Mouse (Mus musculus): ENCODE measurements around the gene Thbs4. TPM values are rescaled to one million over a fixed set of nuclear protein-coding genes. Genes with fewer than 3 reads are reported as not detected.

Gene Thbs4
- polyA plus RNA-seq, 1 experiment from 2014 or later = 2.2 TPM

DNA sequence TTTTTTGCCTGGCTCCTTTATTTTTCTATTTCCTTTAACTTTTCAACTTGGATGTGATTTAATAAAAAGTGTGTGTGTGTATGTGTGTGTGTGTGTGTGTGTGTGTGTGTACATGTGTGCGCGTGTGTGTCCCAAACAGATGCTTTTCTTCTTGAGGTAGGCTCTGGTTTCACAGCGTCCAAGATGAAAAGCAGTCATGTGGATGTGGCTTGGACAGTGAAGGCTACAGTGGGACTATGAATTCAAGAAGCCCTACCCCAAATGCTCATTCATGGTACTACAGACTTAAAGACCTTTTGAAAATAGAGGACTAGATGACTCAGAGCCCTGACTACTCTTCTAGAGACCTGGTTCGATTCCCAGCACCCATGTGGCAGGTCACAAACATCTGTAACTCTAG, 11.1 kb downstream of the Thbs4 start:
- WGBS = 91% methylated on average over 4 of the region's 4 CpGs
- no peak for DNase-seq (ENCODE audit: low spot score)
- Histone ChIP-seq H3K4me1 (replicated peaks) (peaks cover 11% of the 10 kb centered on the region), H3K9me3 (no peaks in the 10 kb centered on the region), H3K27me3 (ENCODE audit: insufficient read depth, poor library complexity, severe bottlenecking) (no peaks in the 10 kb centered on the region), H3K27ac (no peak overlapping the region), H3K4me3 (no peak overlapping the region), H3K36me3 (no peaks in the 10 kb centered on the region)

DNA sequence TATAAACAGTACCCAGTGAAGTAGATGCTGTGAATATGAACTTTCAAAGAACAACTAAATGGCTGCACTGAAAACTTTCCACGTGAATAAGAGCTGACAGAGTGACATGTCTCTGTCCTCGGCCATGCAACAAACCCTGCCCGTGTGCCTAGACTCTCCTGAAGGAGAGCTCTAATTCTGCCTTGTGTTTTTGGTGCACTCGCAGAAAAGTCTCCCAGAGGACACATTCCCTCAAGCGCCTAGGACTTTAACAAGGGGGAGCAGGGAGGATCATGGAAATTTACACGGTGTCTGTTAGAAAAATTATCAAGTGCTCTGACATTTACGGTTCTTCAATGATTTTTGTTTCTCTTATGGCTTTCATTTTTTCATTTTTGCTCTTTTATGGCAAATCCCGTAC, 13.7 kb downstream of the Thbs4 start:
- Histone ChIP-seq H3K4me1 (replicated peaks) (0 out of 2 replicates have a peak, but pooled peaks cover 4% of the 10 kb centered on the region), H3K27me3 (ENCODE audit: insufficient read depth, poor library complexity, severe bottlenecking) (no peaks in the 10 kb centered on the region), H3K27ac (no peak overlapping the region), H3K9me3 (no peaks in the 10 kb centered on the region), H3K4me3 (no peak overlapping the region), H3K36me3 (no peaks in the 10 kb centered on the region)
- 78% methylated on average over 8 of the region's 8 CpGs for WGBS
- no peak for DNase-seq (ENCODE audit: low spot score)

DNA sequence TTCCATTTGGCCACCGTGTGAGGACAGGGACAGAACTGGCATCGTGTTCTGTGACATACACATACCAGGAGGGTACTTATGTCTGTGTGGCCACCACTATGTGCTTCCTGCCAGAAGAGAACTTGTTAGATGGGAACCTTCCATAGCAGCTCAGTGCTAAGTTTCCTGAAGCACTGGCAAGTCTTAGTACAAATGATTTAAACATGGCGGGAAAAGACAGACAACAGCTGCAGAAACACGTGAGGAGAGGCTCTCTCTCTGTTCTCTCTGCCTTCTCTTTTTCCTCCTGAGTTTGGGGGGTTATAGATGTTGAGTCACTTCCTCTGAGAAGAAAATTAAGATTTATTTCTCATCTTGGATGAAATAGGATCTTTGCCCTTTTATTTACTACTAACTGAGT, 14.5 kb downstream of the Thbs4 start:
- H3K36me3 ChIP-seq = no peaks in the 10 kb centered on the region
- 88% methylated on average over 4 of the region's 4 CpGs for WGBS
- DNase-seq (ENCODE audit: low spot score) = no peak
- no peak overlapping the region for H3K27ac ChIP-seq
- H3K9me3 ChIP-seq = no peaks in the 10 kb centered on the region
- H3K4me1 ChIP-seq (replicated peaks) = 0 out of 2 replicates have a peak, but pooled peaks cover 4% of the 10 kb centered on the region
- H3K27me3 ChIP-seq (ENCODE audit: insufficient read depth, poor library complexity, severe bottlenecking) = no peaks in the 10 kb centered on the region
- no peak overlapping the region for H3K4me3 ChIP-seq

DNA sequence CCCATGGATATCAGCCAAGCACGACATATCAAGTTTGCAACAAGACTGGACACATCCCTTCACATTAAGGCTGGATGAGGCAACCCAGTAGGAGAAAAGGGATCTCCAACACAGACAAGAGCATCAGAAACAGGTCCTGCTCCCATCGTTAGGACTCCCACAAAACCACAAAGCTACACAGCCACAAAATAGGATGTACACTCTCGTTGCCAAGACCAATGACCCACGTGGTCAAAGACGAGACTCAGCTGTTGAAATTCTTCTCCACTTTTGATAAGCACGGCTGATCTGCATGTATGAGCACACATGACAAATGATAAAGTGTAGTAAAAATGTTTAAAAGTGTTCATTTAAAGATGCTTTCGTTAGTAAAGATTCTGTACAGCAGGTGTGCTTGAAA, 16.0 kb downstream of the Thbs4 start:
- WGBS = 89% methylated on average over 7 of the region's 7 CpGs
- no peaks in the 10 kb centered on the region for H3K27me3 ChIP-seq (ENCODE audit: insufficient read depth, poor library complexity, severe bottlenecking)
- DNase-seq (ENCODE audit: low spot score) = no peak
- no peak overlapping the region for H3K4me3 ChIP-seq
- 0 out of 2 replicates have a peak, but pooled peaks cover 4% of the 10 kb centered on the region for H3K4me1 ChIP-seq (replicated peaks)
- H3K36me3 ChIP-seq = no peaks in the 10 kb centered on the region
- H3K27ac ChIP-seq = no peak overlapping the region
- no peaks in the 10 kb centered on the region for H3K9me3 ChIP-seq

DNA sequence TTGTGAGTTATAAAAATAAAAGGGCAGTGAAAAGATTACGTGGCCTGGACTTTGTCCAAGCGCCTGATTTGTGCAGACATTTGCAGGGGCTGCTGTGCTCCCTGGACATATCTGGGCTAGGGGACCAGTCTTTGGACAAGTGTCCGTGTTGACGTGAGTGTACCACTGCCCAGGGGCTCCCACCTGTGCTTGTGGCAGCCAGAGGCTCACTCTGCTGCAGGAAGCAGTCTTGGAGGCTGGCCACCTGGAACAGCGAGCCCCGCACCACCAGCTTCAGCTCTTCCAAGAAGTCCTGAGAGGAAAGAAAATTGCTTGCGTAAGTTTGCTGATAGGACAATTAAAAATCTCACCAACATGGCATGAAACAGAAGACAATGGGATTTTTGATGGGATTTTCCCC, 18.7 kb downstream of the Thbs4 start:
- DNase-seq (ENCODE audit: low spot score) = no peak
- WGBS = 87% methylated on average over 7 of the region's 7 CpGs
- no peaks in the 10 kb centered on the region for H3K36me3 ChIP-seq
- no peaks in the 10 kb centered on the region for H3K4me1 ChIP-seq (replicated peaks)
- no peak overlapping the region for H3K27ac ChIP-seq
- H3K9me3 ChIP-seq = no peaks in the 10 kb centered on the region
- H3K4me3 ChIP-seq = no peak overlapping the region
- no peaks in the 10 kb centered on the region for H3K27me3 ChIP-seq (ENCODE audit: insufficient read depth, poor library complexity, severe bottlenecking)

DNA sequence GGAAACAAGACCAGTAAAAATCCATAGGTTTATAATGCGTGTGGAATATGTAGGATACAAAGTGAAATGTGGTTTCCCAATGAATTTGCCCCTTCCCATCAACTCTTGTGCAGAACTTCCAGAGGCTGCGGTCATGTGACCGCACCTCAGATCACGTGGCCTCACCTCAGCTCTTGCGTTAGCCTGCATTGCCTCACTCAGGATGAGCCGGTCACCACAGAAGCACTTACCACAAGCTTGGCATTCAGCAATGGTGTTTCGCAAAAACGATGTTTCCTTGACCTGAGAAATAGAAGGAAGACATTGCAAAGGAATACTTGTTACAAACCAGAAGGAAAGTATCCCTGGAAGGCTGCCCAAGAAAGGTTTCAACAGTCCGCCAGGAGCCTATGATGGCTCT, 19.7 kb downstream of the Thbs4 start:
- Histone ChIP-seq H3K36me3 (no peaks in the 10 kb centered on the region), H3K9me3 (no peaks in the 10 kb centered on the region), H3K27me3 (ENCODE audit: insufficient read depth, poor library complexity, severe bottlenecking) (no peaks in the 10 kb centered on the region), H3K4me3 (no peak overlapping the region), H3K4me1 (replicated peaks) (no peaks in the 10 kb centered on the region), H3K27ac (no peak overlapping the region)
- no peak for DNase-seq (ENCODE audit: low spot score)
- WGBS = 94% methylated on average over 9 of the region's 9 CpGs

DNA sequence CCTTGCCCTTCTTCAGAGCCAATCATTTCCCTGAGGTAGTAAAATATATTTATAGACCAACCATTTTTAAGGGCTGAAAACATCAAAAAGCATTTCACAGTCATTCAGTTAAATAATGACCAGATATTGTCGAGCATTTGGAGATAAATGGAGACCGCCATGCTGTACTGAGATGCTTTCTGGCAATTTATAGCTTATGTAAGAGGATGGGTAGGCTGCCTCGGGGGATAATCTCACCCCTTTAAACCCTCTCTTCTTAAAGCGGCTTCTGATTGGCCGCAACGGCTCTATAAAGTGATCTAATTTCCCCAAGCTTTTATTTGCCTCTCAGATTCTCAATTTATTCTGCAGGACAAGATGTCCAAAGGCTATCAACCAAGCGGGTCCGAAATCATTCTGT, 22.1 kb downstream of the Thbs4 start:
- no peaks in the 10 kb centered on the region for H3K36me3 ChIP-seq
- 95% methylated on average over 8 of the region's 8 CpGs for WGBS
- DNase-seq (ENCODE audit: low spot score) = no peak

DNA sequence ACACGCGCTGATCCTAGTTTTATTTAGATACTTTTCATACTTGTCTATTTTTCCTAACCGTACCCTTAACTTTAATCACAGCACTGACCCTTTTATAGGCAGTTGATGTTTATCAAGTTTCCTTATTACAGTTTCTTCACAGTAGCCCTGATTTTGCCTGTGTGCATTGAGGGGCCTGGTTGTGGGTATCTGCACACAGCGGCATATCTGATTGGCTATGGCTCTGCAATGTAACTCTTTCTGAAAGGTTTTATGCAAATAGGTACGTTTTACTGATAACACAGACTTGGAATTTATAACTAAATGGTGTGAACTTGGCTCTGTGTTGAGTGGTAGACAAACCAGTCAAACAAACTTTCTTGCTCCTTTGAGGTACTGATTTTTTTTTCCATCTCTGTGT, 23.1 kb downstream of the Thbs4 start:
- WGBS = 87% methylated on average over 5 of the region's 5 CpGs
- Histone ChIP-seq H3K9me3 (no peaks in the 10 kb centered on the region), H3K4me3 (no peak overlapping the region), H3K27me3 (ENCODE audit: insufficient read depth, poor library complexity, severe bottlenecking) (no peaks in the 10 kb centered on the region), H3K4me1 (replicated peaks) (no peaks in the 10 kb centered on the region), H3K27ac (no peak overlapping the region), H3K36me3 (no peaks in the 10 kb centered on the region)
- DNase-seq (ENCODE audit: low spot score) = no peak

More for the DNA sequence above, 22.1 kb downstream of the Thbs4 start:
- H3K27me3 ChIP-seq (ENCODE audit: insufficient read depth, poor library complexity, severe bottlenecking) = no peaks in the 10 kb centered on the region
- H3K4me1 ChIP-seq (replicated peaks) = no peaks in the 10 kb centered on the region
- H3K9me3 ChIP-seq = no peaks in the 10 kb centered on the region
- H3K4me3 ChIP-seq = no peak overlapping the region
- no peak overlapping the region for H3K27ac ChIP-seq

DNA sequence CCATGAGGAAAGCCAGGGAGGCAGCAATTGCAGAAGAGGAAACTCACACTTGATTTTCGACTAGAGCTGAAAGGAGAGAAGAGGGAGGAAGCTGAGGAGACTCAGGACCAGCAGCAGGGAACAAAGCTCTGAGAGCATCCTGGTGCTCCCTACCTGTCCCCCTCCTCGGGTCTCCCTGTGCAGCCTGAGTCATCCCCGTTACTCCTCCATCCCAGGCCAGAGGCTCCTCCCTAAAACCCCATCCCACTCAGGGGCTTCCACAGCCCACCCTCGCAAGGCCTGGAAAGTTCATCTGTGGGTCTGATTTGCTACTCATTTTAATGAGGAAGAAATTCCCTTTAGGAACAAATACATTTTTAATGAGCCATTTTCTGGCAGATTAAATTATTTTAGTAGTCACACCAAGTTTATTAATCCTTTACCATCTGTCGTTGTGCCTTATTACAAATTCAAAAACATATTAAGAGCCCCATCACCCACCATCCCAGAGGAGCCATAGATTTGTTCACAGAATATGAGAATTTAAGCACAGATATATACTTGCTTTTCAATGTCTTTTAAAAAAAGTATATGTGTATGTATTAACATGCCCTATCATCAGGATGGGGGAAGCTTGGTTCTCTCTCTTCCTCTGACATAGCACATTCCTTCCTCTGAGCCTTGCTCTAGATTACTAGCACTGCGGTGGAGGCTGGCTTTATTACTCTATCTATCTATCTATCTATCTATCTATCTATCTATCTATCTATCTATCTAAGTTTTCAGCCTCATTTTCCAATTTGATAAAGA, 29.0 kb downstream of the Thbs4 start:
- Histone ChIP-seq H3K9me3 (no peaks in the 10 kb centered on the region), H3K4me3 (no peak overlapping the region), H3K27ac (no peak overlapping the region), H3K4me1 (replicated peaks) (no peaks in the 10 kb centered on the region), H3K27me3 (ENCODE audit: insufficient read depth, poor library complexity, severe bottlenecking) (no peaks in the 10 kb centered on the region), H3K36me3 (no peaks in the 10 kb centered on the region)
- 78% methylated on average over 6 of the region's 6 CpGs for WGBS
- DNase-seq (ENCODE audit: low spot score) = no peak

DNA sequence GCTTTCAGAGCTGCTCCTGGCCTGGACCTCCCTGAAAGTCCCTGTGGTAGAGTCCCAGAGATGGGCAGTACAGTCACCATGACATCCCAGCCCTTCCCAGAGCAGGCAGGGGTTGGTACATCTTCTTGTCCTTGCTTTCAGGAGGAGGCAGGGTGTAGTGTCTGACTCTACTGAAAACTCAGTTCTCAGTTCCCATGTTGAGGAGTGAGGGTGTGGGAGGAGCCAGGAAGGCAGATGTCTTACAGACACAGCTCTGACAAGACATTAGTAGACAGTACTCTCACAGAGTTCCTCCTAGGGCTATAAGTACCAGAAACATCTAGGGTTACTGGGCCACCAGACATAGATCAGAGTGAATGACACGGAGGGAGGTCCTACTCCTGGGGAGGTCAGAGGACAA, 32.3 kb downstream of the Thbs4 start:
- Histone ChIP-seq H3K4me1 (replicated peaks) (no peaks in the 10 kb centered on the region), H3K27me3 (ENCODE audit: insufficient read depth, poor library complexity, severe bottlenecking) (no peaks in the 10 kb centered on the region), H3K36me3 (no peaks in the 10 kb centered on the region), H3K4me3 (no peak overlapping the region), H3K9me3 (no peaks in the 10 kb centered on the region), H3K27ac (no peak overlapping the region)
- DNase-seq (ENCODE audit: low spot score) = no peak
- 86% methylated on average over 1 of the region's 1 CpGs for WGBS

DNA sequence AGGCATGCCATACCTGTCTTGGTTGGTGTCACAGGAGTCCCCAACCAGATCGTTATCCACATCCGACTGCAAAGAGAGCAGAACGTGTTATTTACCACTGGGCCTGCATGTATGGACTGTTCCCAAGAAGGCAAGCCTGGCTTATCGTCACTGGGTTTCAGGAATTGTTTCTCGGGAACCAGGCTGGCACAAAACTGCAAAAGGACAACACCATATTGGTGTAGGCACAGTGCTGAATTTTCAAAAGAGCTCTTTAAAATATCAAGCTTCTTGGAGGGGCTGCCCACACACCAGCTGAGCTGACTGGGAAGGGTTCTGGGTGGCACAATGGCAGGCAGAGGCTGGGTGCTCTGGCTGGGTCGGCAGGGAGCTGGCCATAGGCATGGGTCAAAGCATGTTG, 34.1 kb downstream of the Thbs4 start:
- WGBS = 86% methylated on average over 6 of the region's 6 CpGs
- DNase-seq (ENCODE audit: low spot score) = no peak
- H3K36me3 ChIP-seq = no peaks in the 10 kb centered on the region
- no peak overlapping the region for H3K4me3 ChIP-seq
- no peak overlapping the region for H3K27ac ChIP-seq
- no peaks in the 10 kb centered on the region for H3K9me3 ChIP-seq
- H3K27me3 ChIP-seq (ENCODE audit: insufficient read depth, poor library complexity, severe bottlenecking) = no peaks in the 10 kb centered on the region
- no peaks in the 10 kb centered on the region for H3K4me1 ChIP-seq (replicated peaks)

DNA sequence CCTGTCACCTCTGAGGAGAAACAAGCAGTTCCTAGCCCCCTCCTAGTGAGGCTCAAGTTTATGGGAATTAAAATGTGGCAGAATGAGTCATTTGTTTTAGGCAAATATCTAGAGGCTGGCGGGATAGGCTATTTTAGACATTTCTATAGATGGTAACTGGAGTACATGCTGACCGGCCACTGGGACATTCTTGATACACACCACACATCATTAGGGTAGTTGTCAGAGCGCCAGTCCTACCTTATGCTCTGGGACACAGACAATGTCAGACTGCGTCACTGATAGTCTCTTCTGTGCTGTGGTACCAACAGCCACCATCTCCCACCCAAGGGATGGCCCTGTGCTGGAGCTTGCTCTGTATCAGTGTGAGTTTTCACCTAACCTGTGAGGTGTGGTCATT, 35.5 kb downstream of the Thbs4 start:
- WGBS = 94% methylated on average over 4 of the region's 4 CpGs

DNA sequence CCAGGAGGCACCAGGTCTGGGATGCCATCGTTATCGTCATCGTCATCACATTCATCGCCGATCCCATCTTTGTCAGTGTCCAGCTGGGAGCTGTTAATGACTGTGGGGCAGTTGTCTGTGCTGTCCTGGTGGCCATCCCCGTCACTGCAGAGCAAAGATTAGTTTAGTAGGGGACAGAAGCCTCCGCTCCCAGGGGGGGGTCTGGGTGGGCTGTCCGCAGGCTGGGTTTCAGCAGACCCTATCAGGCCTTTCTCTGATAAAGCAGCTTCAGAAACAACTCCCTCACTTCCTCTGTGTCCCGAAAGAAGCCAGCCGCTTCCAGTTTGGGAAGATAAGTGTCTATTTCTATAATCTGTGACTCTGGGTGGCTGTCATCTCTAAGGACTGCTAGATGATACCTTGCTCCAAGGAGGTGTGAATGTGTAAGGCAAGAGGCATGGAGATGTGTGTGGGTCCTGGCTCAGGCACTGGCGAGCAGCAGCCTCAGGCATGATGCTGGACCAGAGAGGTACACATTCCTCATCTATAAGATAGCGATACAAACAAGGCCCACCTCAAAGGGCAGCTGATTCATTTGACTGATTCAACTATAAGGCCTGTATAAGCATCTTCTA, 36.5 kb downstream of the Thbs4 start:
- H3K27me3 ChIP-seq (ENCODE audit: insufficient read depth, poor library complexity, severe bottlenecking) = no peaks in the 10 kb centered on the region
- DNase-seq (ENCODE audit: low spot score) = no peak
- H3K36me3 ChIP-seq = no peaks in the 10 kb centered on the region
- no peaks in the 10 kb centered on the region for H3K9me3 ChIP-seq
- 88% methylated on average over 12 of the region's 12 CpGs for WGBS
- no peak overlapping the region for H3K27ac ChIP-seq
- H3K4me3 ChIP-seq = no peak overlapping the region
- no peaks in the 10 kb centered on the region for H3K4me1 ChIP-seq (replicated peaks)

More for the DNA sequence above, 35.5 kb downstream of the Thbs4 start:
- Histone ChIP-seq H3K27ac (no peak overlapping the region), H3K4me3 (no peak overlapping the region), H3K36me3 (no peaks in the 10 kb centered on the region), H3K27me3 (ENCODE audit: insufficient read depth, poor library complexity, severe bottlenecking) (no peaks in the 10 kb centered on the region), H3K4me1 (replicated peaks) (no peaks in the 10 kb centered on the region), H3K9me3 (no peaks in the 10 kb centered on the region)
- no peak for DNase-seq (ENCODE audit: low spot score)
